Mouse (Mus musculus): Measurements from ENCODE around the gene Cib3.

Cib3 gene

GRCm38 (mm10) chr8:72210710-72211109 is 1.9 kb downstream of the Cib3 start:
- DNase-seq (ENCODE audit: low read depth, low spot score), result no peak

GRCm38 (mm10) chr8:72210222-72210621 is 2.4 kb downstream of the Cib3 start:
- no peak for DNase-seq (ENCODE audit: low read depth, low spot score)

DNA sequence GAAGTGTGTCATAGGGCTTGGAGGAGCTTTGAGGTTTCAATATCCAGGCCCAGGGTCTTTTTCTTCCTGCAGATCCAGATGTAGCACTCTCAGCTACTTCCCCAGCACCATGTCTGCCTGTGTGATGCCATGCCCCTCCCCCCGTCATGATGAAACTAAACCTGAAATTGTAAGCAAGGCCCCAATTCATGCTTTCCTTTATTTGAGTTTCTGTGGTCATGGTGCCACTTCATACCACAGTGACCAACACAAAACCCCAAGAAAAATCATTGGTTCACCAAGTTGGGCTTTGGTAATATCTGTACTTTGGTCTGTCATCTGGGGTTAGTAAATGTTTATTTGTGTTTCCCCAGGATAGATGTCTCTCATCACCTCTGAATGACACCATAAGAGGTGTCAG is 4.1 kb downstream of the Cib3 start:
- DNase-seq (ENCODE audit: low read depth, low spot score), result no peak

DNA sequence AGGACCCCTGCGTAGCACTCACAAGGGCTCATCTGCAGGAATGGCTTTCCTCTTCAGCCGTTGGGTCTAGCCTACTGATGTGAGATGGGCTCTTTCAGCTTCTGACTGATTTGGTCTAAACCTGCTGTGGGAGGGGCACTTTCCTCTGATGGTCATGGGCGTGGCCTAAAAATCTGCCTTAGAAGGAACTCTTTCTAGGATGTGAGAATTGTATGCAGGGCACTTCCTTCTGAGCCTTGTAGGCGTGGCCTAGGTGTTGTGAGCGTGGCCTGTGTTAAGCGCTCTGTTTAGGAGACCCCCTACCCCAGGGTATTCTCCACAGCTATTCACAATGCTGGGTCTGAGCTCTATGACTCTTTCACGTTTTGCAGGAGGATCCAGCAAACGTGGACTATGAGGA is 14.6 kb downstream of the Cib3 start:
- DNase-seq (ENCODE audit: low read depth, low spot score), result peak; percentile 87

DNA sequence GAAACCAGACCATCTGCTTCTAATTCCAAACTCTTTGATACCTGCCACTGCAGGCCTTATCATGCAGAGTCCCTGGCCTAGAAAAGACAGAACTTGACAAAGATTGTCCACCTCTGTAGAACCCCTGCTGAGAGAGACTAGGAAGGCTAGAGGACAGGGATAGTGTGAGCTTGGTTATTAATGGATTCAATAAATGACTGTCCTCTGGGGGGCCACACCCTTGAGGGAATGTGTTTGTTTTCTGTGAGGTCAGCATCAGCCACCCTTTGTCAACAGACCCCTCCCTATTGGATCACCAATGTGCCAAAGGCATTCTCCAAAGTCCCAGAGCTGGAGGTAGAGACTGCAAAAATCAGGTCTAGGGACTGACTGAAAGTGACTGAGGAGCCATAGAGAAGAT is 20.6 kb downstream of the Cib3 start:
- DNase-seq (ENCODE audit: low read depth, low spot score), result peak; percentile 55

DNA sequence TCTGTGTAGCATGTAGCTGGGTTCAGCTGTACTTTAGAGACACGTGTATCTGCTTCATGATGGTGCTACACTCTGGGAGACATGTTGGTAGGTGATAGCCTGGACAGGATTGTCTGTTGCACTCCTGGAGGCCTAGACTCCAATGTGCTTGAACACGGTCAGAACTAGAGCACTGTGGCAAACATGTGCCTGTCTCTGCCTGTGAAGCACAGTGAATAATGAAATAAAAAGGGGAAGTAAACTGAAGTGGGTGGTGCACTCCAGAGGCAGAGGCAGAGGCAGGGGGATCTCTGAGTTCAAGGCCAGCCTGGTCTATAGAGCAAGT is 22.5 kb downstream of the Cib3 start:
- DNase-seq (ENCODE audit: low read depth, low spot score), result no peak

DNA sequence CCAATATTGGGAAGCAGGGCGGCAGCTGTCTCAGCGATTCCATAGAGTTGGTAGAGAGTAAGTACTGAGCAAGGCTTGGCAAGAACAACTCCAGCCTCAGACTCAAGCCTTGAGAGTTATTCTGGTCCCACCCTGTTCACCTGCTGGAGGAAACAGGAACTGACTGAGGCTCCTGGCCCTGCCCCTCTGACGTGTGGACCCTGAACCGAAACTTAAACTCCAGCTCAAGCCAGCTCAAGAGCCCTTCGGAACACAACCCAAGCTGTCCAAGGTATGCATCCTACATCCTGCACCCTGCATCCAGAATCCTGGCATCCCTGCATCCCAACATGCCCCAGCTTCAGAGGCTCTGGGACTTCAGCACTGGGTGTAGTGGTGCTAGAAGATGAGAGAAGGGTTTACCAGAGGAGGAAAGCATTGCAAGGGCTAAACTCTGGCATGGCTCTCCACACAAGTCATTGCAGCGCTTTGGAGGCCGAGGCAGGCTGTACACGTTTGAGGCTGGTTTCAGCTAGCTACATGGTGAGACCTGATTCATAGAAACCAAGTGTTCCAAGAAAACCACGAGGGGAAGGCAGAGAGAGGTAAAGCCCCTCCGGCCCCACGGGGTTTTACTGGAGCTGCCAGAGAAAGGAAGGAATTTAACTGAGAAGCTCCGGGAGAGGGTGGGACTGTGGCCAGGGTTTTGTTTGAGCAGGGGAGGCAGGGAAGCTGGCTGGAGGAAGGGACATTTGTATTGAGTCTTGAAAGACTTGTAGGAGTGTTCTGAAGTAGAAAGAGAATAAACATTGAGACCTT is 23.0 kb downstream of the Cib3 start, which contains the start of gene Hsh2d:
TSS of gene Hsh2d (plus strand) at position 222 of the 798 bp plus-strand sequence.
- peak; percentile 65 for DNase-seq (ENCODE audit: low read depth, low spot score)

DNA sequence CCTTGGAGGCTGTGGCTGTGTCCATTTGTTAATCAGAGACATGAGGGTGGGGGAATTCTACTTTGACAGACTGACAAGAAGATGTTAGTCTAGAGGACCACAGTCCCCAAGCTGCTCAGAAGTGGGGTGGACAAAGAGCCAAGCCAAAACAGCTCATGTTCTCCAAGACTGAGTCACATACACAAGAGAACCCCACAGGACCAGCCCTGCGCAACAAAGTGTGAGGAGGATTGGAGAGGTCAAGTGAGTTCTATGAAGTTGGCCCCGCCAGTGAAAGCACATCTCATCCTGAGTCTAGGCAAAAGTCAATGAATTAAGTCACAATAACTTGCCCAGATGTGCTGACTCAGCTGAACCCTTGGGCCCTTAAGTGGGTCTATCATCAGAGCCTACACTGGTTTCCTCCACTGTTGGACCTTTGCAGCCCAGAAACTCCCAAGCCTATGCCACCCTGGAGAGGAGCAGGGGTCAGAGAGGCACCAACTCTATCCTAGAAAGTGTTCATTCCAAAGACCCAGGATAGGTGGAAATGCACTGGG is 24.8 kb downstream of the Cib3 start:
- no peak for DNase-seq (ENCODE audit: low read depth, low spot score)

DNA sequence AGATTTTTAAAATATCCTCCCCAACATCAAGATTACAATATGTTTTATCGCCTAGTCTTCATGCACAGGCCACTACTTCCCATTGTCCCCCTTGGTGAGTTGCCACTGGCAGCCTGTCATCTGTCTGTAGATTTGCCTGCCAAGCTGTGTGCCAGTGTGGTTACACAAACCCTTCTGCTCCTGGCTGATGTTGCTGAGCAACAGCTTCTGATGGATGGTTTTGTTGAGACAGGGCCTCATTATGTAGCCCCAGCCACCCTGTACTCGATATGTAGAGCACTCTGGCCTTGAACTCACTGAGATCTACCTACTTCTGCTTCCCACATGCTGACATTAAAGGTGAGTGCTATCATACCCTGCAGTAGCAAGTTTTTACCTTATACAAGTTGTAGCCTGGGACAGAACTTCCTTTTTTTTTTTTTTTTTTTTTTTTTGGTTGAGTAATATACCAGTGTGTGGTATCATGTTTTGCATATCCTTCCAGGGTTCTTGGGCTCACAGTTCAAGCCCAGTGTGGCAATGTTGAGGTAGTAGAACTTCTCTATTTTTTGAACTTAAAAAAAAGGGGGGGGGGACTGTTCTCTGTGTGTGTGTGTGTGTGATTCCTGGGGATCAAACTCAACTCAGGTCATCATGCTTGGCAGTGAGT is 29.0 kb downstream of the Cib3 start:
- DNase-seq (ENCODE audit: low read depth, low spot score), result no peak

GRCm38 (mm10) chr8:72177346-72177925 is 35.2 kb downstream of the Cib3 start:
- peak; percentile 77 for DNase-seq (ENCODE audit: low read depth, low spot score)

DNA sequence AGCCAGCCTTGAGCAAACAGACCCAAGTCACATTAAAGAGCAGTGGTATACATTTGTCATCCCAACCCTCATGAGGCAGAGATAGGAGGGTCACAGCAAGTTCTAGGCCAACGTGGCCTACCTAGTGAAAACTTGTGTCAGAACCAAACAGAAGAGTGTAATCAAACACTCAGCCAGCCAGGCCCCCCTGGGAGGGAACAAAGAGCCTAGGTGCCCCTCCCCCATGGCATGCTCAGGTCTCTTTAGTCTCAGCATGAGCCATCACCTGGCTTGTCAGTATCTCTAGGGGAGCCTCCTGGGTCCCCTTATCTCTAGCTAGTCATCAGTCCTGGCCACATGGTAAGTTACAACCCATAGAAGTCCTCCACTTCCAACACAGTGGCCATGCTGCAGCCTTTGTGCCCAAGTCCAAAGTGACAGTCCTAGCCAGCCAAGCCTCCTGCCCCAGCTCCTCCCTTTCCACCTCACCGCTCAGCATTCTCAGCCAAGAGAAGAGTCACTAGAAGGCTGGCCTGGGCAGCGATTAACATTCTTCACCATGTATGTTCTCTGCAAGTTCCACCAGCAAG is 42.9 kb downstream of the Cib3 start:
- no peak for DNase-seq (ENCODE audit: low read depth, low spot score)

DNA sequence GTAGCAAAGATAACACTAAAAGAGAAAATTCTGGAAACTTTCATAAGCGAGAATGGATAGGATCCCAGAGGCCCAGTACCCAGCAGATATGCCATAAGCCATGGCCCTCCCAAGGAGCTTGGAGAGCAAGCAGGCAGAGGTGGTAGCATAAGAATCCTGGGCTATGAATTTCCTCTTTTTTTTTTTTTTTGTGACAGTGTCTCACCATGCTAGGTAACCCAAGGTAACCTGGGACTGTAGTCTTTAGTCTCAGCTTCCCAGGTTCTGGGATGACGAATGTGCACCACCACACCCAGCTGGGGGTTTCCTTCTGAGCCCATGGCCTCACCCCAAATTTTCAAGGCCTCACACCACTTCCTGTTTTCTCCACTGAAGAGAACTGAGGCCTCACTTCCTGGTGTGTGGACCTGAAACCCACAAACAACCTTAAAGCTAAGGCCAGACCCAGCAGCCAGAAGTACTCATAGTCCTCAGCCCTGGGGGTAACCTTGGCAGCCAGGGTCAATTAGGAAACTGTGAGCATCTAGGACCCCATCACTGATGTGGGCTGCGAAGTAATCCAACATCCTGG is 43.5 kb downstream of the Cib3 start:
- DNase-seq (ENCODE audit: low read depth, low spot score), result no peak

DNA sequence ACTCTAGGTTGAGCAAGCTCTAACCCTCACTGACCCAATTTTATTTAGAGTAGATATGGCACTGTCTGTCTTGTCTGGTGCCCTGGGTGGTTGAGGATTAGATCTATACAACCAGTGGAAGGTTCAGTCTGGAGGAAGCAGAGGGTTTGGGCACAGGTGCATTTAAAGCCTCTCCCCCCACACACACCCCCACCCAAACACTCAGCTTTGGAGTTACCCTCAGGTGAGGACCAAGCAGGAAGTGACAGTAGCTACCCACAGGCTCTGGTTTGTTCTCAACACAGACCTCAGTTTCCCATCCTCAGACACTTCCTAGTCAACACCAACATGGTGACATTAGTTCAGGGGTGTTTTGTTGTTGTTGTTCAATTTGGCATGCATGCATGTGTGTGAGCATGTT is 49.8 kb downstream of the Cib3 start:
- DNase-seq (ENCODE audit: low read depth, low spot score), result no peak

DNA sequence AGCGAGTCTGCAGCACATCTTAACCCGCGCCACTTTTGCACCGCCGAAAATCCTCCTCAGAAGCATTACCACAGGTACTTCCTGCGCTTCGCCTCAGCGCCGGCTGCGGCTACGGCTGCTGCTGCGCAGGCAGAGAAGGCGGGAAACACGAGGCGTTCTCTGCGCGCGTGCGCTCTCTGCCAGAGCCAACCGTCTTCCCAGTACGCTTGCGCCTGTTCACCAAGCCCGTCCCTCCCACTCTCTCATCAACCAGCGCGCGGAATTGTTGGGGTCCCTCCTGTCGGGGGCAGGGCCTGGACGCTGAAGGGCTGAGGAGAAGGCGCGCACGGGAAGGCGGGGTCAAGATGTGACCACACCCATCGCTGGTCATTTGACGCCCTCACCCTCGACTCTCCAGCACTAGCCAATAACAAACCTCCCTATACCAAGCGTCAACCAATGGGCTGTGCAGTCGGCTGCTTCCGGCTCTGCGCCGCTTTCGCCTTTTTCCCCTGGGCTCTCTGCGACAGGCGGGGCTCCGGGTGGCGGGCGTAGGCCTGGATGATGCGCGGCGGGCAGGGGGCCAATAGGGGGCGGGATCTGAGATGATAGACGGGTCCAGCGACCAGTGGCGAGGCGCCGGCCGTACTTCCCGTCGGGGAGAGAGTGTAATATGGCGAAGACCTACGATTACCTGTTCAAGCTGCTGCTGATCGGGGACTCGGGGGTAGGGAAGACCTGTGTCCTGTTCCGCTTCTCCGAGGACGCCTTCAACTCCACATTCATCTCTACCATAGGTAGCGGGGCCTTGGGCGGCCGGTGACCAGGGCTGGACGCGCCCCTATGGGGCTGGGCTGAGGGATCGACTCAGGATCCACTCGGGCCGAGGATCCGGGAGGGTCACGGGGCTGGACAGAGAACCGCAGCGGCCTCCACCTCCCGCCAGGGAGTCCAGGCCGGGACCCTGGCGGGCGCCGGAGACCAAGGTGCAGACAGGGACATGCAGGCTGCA is 51.6 kb downstream of the Cib3 start, which contains the start of gene Rab8a:
TSS of gene Rab8a (plus strand) at position 494 of the 991 bp plus-strand sequence.
- DNase-seq (ENCODE audit: low read depth, low spot score), result peak; percentile 99

DNA sequence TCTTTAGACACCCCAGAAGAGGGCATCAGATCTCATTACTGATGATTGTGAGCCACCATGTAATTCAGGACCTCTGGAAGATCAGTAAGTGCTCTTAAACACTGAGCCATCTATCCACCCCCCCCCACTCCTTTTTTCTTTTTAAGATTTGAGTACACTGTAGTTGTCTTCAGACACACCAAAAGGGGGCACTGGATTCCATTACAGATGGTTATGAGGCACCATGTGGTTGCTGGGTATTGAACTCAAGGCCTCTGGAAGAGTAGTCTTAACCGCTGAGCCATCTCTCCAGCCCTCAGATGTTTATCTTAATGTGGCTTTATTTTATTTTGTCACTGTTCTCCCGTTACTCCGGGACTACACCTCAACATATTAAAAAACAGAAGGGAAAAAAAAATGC is 52.6 kb downstream of the Cib3 start:
- DNase-seq (ENCODE audit: low read depth, low spot score), result no peak

GRCm38 (mm10) chr8:72158726-72159125 is 53.9 kb downstream of the Cib3 start:
- DNase-seq (ENCODE audit: low read depth, low spot score), result no peak

DNA sequence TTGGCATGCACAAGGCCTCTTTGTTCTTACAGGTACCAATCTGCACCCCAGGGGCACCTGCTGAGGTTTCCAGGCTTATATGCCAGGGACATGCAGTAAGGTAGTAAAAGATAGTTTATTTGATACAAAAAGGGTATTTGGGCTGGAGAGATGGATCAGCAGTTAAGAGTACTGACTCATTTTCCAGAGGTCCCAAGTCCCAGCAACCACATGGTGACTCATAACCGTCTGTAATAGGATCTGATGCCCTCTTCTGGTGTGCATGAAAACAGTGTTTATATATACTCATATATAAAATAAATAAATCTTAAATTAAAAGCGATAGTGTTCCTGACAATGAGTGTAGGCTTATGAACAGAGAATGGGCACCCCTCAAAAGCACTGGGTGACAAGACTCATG is 54.5 kb downstream of the Cib3 start:
- no peak for DNase-seq (ENCODE audit: low read depth, low spot score)

Measured in R1 (cell line).